Mouse (Mus musculus): ENCODE measurements at regions not wholly inside any gene's neighbourhood (a gene's known extent, or its start where the extent isn't known, plus 50 kb on each side); places are given as distances from the start of the nearest gene placed in this dataset.
A peak's percentile ranks its signal among the peaks of the same experiment; 100 is the strongest.

- 81% methylated on average over 3 of the region's 3 CpGs for WGBS
- no peak for ATAC-seq (ENCODE audit: borderline replicate concordance, extremely low read depth, low FRiP score, low TSS enrichment)
- H3K9ac ChIP-seq = no peak overlapping the region
- no peaks in the 10 kb centered on the region for H3K27me3 ChIP-seq
- no peak overlapping the region for H3K4me2 ChIP-seq
- no peak overlapping the region for H3K4me3 ChIP-seq
- H3K9me3 ChIP-seq = no peaks in the 10 kb centered on the region
- H3K4me1 ChIP-seq = no peaks in the 10 kb centered on the region
- no peak overlapping the region for H3K27ac ChIP-seq
- no peaks in the 10 kb centered on the region for H3K36me3 ChIP-seq
Observed at GRCm38 (mm10) chr3:131698070-131698750, 133.6 kb downstream of the Papss1 start.

- no peak overlapping the region for H3K4me3 ChIP-seq
- no peak overlapping the region for H3K9ac ChIP-seq
- H3K36me3 ChIP-seq = no peaks in the 10 kb centered on the region
- no peaks in the 10 kb centered on the region for H3K27me3 ChIP-seq
- no peaks in the 10 kb centered on the region for H3K9me3 ChIP-seq
- no peak for ATAC-seq (ENCODE audit: borderline replicate concordance, extremely low read depth, low FRiP score, low TSS enrichment)
- H3K4me1 ChIP-seq = no peaks in the 10 kb centered on the region
- no peak overlapping the region for H3K27ac ChIP-seq
- H3K4me2 ChIP-seq = no peak overlapping the region
Observed at GRCm38 (mm10) chr3:131703134-131703533, 138.6 kb downstream of the Papss1 start.

- Histone ChIP-seq H3K27ac (no peak overlapping the region), H3K27me3 (no peaks in the 10 kb centered on the region), H3K4me3 (no peak overlapping the region), H3K36me3 (no peaks in the 10 kb centered on the region), H3K9ac (no peak overlapping the region), H3K4me2 (no peak overlapping the region), H3K9me3 (no peaks in the 10 kb centered on the region), H3K4me1 (no peaks in the 10 kb centered on the region)
- WGBS = 75% methylated on average over 8 of the region's 8 CpGs
- ATAC-seq (ENCODE audit: borderline replicate concordance, extremely low read depth, low FRiP score, low TSS enrichment) = no peak
Observed at GRCm38 (mm10) chr3:131713532-131713931, 149.0 kb downstream of the Papss1 start.

DNA sequence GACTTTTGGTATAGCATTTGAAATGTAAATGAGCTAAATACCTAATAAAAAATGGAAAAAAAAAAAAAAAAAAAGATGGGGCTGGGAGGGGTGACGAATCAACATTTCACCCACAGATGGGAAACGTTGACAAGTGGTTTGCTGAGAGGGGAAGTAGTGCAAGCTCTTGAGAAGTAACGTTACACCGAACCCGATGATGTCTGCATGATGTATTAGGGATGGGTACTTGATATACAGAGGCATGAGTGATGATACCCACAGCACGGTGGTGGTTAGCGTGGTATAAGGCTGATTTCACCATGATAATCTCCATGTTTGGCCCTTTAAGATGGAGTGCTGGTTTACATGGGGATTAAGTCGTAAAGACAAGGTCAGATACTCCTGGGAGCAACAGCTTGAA lies 154.2 kb downstream of the Papss1 start:
- Histone ChIP-seq H3K4me3 (no peak overlapping the region), H3K9me3 (no peaks in the 10 kb centered on the region), H3K9ac (no peak overlapping the region), H3K27ac (no peak overlapping the region), H3K27me3 (no peaks in the 10 kb centered on the region), H3K4me2 (no peak overlapping the region), H3K4me1 (no peaks in the 10 kb centered on the region), H3K36me3 (no peaks in the 10 kb centered on the region)
- ATAC-seq (ENCODE audit: borderline replicate concordance, extremely low read depth, low FRiP score, low TSS enrichment) = no peak
- 69% methylated on average over 8 of the region's 8 CpGs for WGBS

DNA sequence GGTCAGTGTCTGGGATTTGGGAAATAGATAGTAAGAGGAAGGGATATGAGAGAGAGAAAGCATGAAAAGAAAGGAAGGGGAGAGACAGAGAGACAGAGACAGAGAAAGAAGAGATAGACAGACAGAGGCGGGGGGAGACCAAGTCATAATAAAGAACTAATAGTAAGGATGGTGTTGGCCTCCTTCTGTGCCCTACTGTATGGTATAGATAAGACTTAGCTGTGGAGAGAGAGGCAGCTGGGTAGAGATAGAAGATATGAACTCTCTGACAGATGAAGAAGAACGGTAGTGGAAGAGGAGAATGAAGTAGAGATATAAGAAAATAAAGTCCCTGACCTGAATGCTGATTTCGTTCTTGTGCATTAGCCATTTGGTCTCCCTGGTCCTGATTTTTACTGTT lies 164.1 kb downstream of the Papss1 start:
- no peak overlapping the region for H3K4me2 ChIP-seq
- 76% methylated on average over 3 of the region's 3 CpGs for WGBS
- no peak overlapping the region for H3K27ac ChIP-seq
- H3K27me3 ChIP-seq = no peaks in the 10 kb centered on the region
- no peaks in the 10 kb centered on the region for H3K9me3 ChIP-seq
- ATAC-seq (ENCODE audit: borderline replicate concordance, extremely low read depth, low FRiP score, low TSS enrichment) = no peak
- H3K36me3 ChIP-seq = no peaks in the 10 kb centered on the region
- H3K4me1 ChIP-seq = no peaks in the 10 kb centered on the region
- no peak overlapping the region for H3K9ac ChIP-seq
- no peak overlapping the region for H3K4me3 ChIP-seq

DNA sequence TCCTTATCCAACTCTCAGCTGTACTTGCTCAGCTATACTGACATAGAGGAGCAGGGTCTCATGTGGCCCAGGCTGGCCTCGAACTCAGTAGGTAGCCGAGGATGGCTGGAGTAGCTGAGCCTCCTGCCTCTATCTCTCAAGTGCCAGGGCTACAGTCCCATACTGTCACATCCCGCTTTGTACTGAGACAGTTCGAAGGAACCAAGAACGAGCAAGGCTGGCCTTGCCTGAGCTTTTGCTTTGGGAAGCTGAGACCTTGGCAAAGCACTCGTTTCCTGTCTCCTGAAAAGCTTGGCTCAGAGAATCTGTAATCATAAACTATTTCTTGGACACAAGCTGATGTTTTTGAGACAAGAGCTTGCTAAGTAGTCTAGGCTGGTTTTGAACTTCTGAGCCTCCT lies 169.7 kb downstream of the Papss1 start:
- H3K27ac ChIP-seq = no peak overlapping the region
- H3K4me2 ChIP-seq = no peak overlapping the region
- WGBS = 65% methylated on average over 6 of the region's 6 CpGs
- H3K27me3 ChIP-seq = no peaks in the 10 kb centered on the region
- ATAC-seq (ENCODE audit: borderline replicate concordance, extremely low read depth, low FRiP score, low TSS enrichment) = peak; percentile 67; the same call in 1 of the 2 replicates
- H3K36me3 ChIP-seq = no peaks in the 10 kb centered on the region
- no peaks in the 10 kb centered on the region for H3K4me1 ChIP-seq
- H3K9me3 ChIP-seq = no peaks in the 10 kb centered on the region
- no peak overlapping the region for H3K4me3 ChIP-seq
- no peak overlapping the region for H3K9ac ChIP-seq

DNA sequence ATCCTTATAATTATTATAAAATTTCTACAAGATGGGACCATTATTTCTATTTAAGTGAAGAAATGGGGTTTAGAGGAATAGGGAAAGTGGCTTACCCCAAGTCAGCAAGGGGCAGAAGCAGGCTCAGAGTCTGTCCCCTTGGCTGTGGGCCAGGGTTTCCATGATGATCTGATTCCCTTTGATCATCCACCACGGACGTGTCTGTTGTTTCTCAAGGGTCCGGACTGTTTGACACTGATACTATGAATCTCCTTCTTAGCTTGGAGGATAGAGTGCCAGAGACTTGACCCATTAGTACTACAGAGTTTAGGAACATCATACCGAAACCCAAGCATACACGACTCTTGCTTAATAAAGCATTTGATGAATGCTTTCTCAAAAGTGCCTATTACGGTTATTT lies 172.9 kb downstream of the Papss1 start:
- H3K4me2 ChIP-seq = no peak overlapping the region
- no peaks in the 10 kb centered on the region for H3K36me3 ChIP-seq
- H3K27me3 ChIP-seq = no peaks in the 10 kb centered on the region
- WGBS = 36% methylated on average over 6 of the region's 6 CpGs
- no peak overlapping the region for H3K9ac ChIP-seq
- H3K9me3 ChIP-seq = no peaks in the 10 kb centered on the region
- no peaks in the 10 kb centered on the region for H3K4me1 ChIP-seq
- H3K27ac ChIP-seq = no peak overlapping the region
- no peak overlapping the region for H3K4me3 ChIP-seq
- peak; percentile 50; the same call in 1 of the 2 replicates for ATAC-seq (ENCODE audit: borderline replicate concordance, extremely low read depth, low FRiP score, low TSS enrichment)

GRCm38 (mm10) chr3:131737953-131738598 lies 173.5 kb downstream of the Papss1 start:
- ATAC-seq (ENCODE audit: borderline replicate concordance, extremely low read depth, low FRiP score, low TSS enrichment) = no peak
- H3K9me3 ChIP-seq = no peaks in the 10 kb centered on the region
- no peaks in the 10 kb centered on the region for H3K36me3 ChIP-seq
- H3K27me3 ChIP-seq = no peaks in the 10 kb centered on the region
- no peak overlapping the region for H3K4me3 ChIP-seq
- H3K9ac ChIP-seq = no peak overlapping the region
- H3K4me2 ChIP-seq = no peak overlapping the region
- H3K4me1 ChIP-seq = no peaks in the 10 kb centered on the region
- no peak overlapping the region for H3K27ac ChIP-seq
- WGBS = 67% methylated on average over 17 of the region's 17 CpGs

DNA sequence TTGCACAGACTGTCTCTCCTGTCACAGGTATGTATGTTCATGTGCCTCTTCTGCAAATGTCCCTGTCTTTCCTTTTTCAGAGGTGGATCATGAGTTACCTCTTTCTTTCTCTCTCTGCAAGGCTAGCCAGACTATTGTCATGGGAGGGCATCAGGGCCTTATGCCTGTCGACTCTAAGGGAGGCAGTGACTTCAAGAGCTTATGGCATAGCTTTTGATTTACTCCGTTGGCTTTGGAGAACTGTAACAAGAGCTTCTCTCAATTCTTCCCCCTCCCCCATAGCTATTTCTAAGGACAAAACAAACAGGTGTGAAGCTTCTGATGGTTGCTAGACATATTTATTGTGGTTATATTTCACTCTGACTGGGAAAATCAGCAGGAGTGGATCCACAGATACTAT lies 191.0 kb downstream of the Papss1 start:
- Histone ChIP-seq H3K9me3 (no peaks in the 10 kb centered on the region), H3K9ac (no peak overlapping the region), H3K4me2 (no peak overlapping the region), H3K4me1 (no peaks in the 10 kb centered on the region), H3K27me3 (no peaks in the 10 kb centered on the region), H3K4me3 (no peak overlapping the region), H3K27ac (no peak overlapping the region), H3K36me3 (no peaks in the 10 kb centered on the region)
- ATAC-seq (ENCODE audit: borderline replicate concordance, extremely low read depth, low FRiP score, low TSS enrichment) = no peak
- 57% methylated on average over 2 of the region's 2 CpGs for WGBS

DNA sequence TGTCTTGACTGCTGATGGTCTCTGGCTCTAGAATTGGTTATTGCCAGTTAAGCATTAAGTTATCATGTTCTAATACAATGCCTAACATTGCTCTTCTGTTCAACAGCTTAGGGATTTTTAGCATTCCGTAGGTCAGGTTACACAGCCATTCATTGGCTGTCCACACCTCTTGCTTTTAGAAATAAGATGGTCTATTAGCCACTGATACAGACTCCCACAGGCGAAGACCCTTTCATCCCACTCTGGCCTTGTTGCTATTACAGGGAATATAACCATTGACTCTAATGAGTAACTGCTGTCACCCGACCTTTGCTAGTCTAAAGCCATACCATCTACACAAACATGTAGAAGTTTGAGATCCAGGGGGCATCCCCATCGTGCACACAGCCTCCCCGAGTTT lies 191.6 kb downstream of the Papss1 start:
- Histone ChIP-seq H3K27me3 (no peaks in the 10 kb centered on the region), H3K27ac (no peak overlapping the region), H3K9me3 (no peaks in the 10 kb centered on the region), H3K4me3 (no peak overlapping the region), H3K36me3 (no peaks in the 10 kb centered on the region), H3K4me2 (no peak overlapping the region), H3K4me1 (no peaks in the 10 kb centered on the region), H3K9ac (no peak overlapping the region)
- ATAC-seq (ENCODE audit: borderline replicate concordance, extremely low read depth, low FRiP score, low TSS enrichment) = no peak
- WGBS = 71% methylated on average over 5 of the region's 5 CpGs

GRCm38 (mm10) chr3:131769976-131770375 lies 205.4 kb downstream of the Papss1 start:
- no peaks in the 10 kb centered on the region for H3K27me3 ChIP-seq
- H3K4me2 ChIP-seq = no peak overlapping the region
- ATAC-seq (ENCODE audit: borderline replicate concordance, extremely low read depth, low FRiP score, low TSS enrichment) = no peak
- H3K27ac ChIP-seq = no peak overlapping the region
- no peaks in the 10 kb centered on the region for H3K36me3 ChIP-seq
- WGBS = 43% methylated on average over 1 of the region's 1 CpGs
- no peak overlapping the region for H3K9ac ChIP-seq
- no peak overlapping the region for H3K4me3 ChIP-seq
- H3K9me3 ChIP-seq = no peaks in the 10 kb centered on the region
- no peaks in the 10 kb centered on the region for H3K4me1 ChIP-seq

DNA sequence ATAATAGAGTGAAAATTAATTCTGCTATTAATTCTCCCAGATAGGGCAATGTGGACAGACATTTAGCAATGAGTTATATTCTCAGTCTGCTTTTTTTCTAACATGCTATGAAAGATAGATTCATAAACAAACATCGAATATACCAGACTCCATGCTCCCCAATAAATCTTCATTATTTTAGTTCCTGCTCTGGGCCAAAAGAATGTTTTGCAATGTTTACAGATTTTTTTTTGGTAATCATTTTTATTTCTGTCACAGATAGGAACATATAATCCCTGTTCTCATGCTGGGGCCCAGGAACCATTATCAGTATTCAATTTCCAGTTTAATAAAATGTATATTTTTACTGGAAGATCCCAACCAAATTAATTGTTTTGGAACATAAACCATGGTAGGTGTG lies 205.9 kb downstream of the Papss1 start:
- Histone ChIP-seq H3K4me2 (no peak overlapping the region), H3K4me1 (no peaks in the 10 kb centered on the region), H3K27me3 (no peaks in the 10 kb centered on the region), H3K4me3 (no peak overlapping the region), H3K9ac (no peak overlapping the region), H3K36me3 (no peaks in the 10 kb centered on the region), H3K9me3 (no peaks in the 10 kb centered on the region), H3K27ac (no peak overlapping the region)
- 42% methylated on average over 1 of the region's 1 CpGs for WGBS
- ATAC-seq (ENCODE audit: borderline replicate concordance, extremely low read depth, low FRiP score, low TSS enrichment) = no peak
